Mouse (Mus musculus) gastrocnemius, postnatal 36 days (tissue): ENCODE measurements at regions not wholly inside any gene's neighbourhood (a gene's known extent, or its start where the extent isn't known, plus 50 kb on each side); places are given as distances from the start of the nearest gene placed in this dataset.

ENCODE experiments used
- DNase-seq, 2 experiments: peaks; one replicate each; pipeline ENCODE4 v3.0.0; 2022
- intact Hi-C: fragments of 180-260 bp; cut with DNase I; formaldehyde crosslinking; loops from one replicate; pipeline ENCODE4 v1.15.1; 2025

DNA sequence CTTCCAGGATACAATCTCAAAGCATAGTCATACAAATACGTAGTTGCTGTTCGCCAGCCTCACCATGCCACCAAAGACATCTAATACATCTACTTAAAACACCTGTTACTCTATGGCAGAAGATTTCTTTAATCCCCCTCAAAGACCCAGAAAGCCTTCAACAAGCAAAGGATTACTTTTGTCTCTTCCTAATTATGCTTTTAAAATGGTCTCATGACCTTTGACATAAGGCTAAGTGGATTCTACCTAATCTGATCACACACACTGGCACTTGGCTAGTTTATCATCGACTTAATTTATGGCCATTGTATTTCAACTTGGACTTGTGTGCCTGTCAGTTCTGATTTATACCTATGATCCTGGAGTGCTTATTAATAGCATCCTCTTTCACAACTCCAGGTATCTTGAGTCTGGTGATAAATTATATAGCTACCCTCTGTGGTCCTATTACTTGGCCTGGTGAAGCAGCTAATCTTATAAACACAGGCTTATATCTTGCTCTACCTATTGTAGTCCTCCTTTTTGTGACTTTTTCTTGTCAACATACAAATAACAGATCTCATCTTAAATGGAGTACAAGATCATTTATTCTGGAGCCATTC lies 568.6 kb upstream of the B3galt2 start:
- no peak for DNase-seq
- intact Hi-C loops, result no loop called here

DNA sequence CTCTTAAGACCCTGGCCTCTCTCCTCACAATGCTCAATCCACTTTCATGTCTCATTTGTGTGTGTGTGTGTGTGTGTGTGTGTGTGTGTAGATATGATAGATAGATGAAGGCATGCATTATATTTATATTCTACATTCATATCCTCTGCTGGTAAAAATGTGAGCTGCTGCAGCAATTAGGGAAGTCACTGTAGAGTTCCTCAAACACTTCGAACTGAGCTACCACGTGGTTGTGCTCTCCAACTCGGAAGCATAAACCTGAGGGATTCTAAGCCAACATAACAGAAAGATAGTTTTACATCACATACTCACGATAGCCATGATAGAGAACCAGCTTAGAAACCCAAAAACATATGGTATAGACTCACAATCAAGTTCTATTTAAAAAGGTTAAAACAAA lies 565.5 kb upstream of the B3galt2 start:
- intact Hi-C loops, result no loop called here
- no peak for DNase-seq

DNA sequence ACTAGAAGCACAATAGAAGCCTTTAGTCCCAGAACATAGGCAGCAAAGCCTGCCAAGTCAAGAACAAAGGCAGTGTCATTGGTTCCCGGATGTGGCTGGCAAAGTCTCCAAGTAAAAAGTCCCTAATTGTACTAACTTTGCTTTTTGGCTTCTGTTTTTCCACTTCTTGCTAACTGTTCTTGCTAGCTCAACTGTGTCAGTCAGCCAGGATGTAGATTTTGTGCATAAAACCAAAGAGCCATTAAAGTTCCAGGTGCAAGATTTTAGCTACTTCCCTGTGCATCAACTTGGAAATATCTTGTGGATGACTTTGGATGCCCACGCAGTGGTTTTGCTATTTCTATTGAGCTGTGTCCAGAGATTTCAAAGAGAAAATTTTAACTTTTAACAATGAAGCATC lies 560.0 kb upstream of the B3galt2 start:
- intact Hi-C loops, result no loop called here
- DNase-seq, result no peak

DNA sequence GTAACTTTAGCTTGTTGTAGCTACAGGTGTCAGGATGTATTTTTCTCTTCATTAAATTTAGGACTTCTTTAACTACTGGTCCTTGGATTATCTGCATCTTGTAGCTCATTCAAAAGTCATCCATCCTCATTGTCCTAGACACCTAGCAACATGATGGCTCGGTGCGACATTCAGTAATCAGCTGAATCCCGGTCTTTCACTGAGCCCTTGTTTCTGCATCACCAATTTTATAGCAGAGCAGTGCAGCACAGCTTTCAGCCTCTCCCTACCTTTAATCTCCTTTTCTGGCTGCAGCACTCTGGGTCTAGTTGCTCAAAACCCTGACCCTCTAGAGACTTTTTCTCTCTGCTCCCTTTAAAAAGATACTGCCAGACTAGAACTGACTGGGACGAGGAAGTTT lies 543.6 kb upstream of the B3galt2 start:
- intact Hi-C loops, result no loop called here

DNA sequence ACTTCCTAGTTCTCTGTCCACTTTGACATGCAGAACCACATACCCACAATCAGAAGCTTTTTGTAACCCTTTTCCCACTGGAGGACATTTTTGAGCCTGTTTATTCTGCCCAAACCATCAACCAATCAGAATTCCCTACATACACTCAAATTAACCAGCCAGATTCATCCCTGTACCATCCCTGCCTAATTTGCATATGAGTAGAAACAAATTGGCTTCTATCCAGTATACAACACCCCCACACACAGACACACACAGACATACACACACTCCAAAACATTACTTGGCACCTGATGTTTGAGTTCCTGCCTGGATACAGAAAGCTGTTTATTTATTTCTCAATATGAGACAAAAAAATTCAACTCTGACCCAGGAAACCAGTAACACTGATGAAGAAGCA lies 542.2 kb upstream of the B3galt2 start:
- intact Hi-C loops, result no loop called here

More for the DNA sequence above, 543.6 kb upstream of the B3galt2 start:
- DNase-seq, result no peak

DNA sequence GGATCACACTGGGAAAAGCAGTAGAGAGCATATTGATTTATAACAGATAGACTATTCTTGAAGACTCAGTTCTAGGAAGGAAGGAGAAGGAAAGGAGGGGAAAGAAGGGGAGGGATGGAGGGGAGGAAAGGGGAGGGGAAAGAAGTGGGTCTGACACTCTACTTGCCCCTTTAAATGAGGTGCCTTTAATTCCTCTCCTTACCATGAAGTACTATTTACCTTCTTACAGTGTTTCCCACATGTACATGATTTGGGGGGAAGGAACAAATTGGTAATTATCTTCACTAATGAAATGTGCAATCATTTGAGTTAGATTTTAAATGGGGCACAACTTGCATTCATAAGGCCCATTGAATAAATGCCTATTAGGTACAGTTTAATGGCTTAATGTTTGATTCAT lies 518.3 kb upstream of the B3galt2 start:
- intact Hi-C loops, result no loop called here
- DNase-seq, result no peak

More for the DNA sequence above, 542.2 kb upstream of the B3galt2 start:
- DNase-seq, result no peak

DNA sequence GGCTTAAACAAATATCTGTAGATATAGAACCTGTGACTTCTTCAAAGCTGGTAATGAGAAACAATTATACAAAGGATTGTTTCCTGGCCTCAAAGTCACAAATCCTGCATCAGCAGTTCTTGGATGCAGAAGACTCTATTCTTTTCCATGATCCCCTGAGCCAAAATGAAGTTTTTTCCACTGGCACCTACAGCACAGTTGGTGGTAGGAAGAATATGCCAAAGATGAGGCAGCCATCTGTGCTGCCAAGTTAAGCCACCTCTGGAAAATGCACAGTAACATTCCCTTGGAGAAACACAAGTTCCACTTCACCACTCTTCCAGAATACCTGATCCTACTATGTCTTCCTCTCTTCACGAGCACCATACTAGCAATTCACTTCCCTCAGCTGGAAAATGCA lies 510.2 kb upstream of the B3galt2 start:
- intact Hi-C loops, result no loop called here
- no peak for DNase-seq

DNA sequence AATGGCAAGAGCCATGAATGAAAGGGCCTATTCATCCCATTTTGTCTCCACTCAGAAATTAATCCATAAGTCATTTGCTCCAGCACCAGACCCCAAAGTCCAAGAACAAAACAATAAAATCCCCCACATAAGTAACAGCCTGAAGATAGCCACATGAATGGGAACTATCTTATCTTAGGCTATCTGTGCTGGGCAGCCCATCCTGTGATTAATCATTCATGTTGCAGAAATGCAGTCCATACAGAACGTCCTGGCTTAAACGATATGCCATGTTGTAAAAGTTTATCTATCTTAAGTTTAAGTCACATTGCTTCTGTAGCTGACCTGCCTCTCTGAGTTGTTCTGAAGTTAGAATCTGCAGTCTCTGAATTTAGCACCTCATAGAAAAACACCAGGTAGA lies 507.7 kb upstream of the B3galt2 start:
- no peak for DNase-seq
- intact Hi-C loops, result no loop called here

DNA sequence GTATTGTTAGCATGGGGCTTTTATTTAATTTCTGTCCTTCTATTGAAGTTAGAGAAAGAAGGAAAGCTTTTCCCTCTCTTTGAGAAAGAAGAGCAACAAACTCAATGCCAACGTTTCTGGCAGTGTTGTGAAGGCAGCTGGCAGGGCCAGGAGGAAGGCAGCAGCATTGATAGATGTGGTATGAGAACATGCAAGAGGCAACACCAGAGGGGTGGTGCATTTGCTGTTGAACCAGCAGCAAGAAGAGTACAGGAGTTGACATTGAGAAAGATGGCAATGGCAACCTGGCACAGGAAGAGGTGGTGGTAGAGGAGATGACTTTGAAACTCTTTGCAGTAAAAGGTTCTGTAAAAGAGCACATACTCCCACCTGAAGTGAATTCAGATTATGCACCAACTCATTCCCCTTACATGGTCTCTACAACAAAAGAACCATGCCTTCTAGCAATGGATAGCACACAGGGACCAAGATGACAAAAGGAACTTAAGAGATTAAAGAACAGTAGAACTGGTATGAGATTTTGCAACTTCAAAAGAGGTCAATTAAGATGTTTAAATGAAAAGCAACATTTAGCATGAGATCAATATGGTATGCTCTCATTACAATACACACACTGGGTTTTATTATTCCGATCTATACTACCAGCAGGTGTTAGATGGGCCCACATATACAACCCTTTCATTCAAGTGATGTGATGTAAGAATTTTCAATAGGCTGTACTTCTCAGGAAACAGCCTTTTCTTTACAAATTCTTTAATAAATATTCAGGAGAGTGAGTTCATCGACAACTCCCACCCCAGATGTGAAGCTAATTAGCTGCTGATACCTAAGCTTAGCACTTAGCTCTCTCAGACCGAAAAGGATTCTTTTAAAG lies 495.1 kb upstream of the B3galt2 start:
- no peak for DNase-seq
- intact Hi-C loops, result no loop called here

DNA sequence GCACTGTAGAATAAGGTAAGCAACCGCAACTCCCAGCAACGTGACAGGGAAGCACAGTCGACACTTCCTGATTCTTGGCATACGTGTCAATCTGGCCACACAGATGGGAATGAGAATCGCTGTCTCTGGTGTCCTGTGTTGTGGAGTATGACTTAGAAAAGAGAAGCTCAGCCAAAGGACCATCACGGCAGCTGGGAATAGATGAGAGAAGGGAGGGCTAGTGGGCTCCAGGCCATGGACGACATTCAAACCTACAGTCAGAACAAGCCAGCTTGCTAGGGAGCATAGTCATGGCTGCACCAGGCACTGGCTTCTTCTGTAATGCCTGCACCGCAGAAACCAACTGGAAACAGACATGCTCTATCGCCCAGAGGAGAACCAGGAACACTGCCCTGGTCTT lies 469.2 kb upstream of the B3galt2 start:
- DNase-seq, result no peak
- intact Hi-C loops, result no loop called here

DNA sequence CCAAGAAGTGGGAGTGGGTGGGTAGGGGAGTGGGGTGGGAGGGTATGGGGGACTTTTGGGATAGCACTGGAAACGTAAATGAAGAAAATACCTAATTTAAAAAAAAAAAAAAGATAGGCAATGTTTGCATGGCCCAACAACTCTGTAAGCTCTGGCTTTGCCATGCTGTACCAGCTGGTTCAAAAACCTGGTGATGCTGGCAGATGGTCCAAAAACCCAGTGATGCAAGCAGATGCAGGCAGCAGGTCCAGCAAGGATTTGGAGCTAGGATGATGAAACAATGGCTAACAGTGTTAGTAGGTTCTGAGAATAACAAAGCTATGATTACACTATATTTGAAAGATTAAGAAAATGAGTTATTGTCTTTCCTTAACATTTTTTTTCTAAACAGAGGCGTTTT lies 466.6 kb upstream of the B3galt2 start:
- DNase-seq, result no peak
- intact Hi-C loops, result no loop called here

DNA sequence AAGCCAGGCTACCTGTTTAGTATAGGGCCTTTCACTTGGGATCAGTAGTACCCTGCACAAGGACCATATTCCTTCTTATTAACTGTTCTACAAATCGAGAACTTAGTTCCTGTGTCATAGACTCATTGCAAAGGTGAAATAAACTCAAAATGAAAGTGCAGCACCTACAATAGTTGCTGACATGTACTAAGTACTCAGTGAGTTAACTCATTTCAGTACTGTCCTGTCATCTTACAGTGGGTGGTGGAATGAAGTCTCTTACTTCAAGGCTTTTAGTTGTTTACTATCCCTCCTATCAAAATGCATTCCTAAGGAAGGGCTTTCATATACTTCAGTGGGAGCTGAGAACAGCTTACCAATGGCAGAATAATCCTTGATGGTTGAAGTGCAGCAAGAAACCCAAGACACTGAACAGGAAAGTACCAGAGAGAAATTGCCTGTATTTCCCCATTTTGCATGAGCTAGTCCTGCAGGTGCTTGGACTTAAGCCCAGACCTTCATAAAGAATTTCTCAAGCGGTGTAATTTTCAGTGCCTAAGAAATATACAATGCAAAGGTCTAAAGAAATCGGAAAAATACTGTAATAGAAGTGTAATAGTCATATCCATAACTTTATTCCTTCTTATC lies 448.2 kb upstream of the B3galt2 start:
- DNase-seq, result no peak
- intact Hi-C loops, result no loop called here

DNA sequence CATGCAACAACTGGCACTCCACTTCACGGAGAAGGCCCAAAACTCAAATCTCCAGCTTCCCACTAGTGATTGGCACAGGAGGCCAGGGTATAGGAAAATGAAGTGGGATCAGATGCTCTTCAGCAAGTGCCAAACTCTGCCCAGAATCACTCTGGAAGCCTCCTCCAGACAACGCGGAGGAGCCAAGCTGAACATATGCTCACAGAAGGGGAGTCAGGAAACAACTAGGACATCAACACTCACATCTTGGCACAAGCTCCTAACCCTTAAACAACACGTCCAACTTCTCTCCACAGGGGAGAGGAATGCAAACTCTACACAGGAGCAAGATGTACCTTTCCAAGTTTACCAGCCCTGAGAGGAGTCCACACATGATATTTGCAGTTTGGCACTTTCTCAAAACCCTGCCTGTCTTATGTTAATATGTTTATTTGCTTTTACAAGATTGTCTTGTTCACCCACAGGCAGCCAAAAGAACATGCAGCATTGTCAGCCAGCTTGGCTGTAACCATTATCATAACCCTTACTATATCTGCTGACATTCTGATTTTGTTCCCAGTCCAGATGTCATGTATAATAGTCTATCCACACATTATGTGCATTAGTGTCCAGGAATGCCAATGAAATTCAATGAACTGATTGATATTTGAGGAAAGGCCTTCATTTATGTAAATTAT lies 440.1 kb upstream of the B3galt2 start:
- DNase-seq, result no peak
- intact Hi-C loops, result no loop called here

DNA sequence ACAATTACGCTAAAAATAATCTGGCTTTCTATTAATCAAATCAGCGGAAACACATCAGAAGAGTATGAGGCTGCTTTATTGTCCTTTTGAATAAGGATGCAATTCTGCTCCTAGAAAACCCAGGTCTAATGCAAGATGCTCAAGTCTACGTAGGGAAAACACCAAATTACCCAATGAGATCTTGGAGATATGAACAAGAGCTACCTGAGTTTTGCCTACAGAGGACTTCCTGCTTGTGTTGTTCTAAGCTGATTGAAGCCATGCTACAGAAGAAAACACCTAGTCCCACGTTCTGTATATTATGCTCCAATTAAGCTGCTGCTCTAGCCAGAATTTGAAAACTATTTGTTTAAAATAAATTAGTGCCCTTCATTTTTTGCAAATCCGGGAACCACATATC lies 439.5 kb upstream of the B3galt2 start:
- no peak for DNase-seq
- intact Hi-C loops, result no loop called here

DNA sequence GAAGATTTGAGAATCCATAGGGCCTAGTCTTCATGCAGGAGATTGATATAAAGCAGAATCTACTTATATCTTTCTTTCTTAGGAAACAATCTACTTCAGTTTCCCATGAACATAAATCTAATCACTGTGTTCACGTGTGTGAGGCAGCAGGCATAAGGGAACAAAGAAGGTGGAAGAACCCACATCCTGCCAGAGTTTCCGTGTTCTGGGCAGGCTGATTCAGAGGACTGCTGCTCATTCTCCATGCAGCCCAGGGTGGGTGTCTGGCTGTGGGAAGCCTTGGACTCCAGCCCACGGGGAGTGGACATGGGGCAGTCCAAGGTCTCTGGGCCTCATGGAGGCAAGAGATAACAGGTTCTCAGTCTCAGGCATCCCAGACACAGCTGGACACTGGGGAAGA lies 438.3 kb upstream of the B3galt2 start:
- DNase-seq, result no peak
- intact Hi-C loops, result no loop called here

DNA sequence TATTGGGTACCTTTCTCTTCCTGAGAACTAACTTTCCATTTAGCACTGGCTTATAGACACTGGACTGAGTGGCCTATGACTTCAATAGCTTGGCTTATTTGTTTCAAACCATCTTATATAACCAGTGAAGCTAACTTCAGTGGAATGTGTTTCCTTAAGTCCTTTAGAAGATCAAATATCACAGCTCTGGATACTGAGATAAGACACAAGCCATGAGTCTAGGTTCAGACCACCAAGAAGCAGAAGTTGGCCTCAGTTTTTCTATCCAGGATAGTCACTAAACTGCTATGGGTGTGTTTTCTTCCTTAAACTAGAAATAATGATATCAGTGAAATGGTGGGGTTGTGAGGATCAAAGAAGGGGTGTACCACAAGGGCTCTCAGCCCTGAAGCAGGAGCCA lies 436.4 kb upstream of the B3galt2 start:
- DNase-seq, result no peak
- intact Hi-C loops, result no loop called here

DNA sequence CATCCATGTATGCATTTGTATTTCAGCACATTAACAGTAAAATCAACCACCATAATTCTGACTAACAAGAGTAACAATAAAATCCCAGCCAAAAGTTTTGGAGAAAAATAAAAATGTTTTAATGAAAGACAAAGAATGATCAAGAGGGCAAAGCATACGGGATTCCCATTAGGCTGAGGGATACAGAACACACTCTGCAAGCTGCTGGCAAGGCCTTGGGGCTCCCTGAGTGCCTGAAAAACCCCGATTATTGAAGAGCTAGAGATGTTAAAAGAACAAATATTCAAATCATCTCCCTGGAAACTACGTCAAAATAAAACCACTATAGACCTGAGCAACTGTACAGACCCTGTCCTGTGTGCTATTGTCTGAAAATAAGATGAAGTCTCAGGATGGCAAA lies 433.5 kb upstream of the B3galt2 start:
- intact Hi-C loops, result no loop called here
- DNase-seq, result no peak

DNA sequence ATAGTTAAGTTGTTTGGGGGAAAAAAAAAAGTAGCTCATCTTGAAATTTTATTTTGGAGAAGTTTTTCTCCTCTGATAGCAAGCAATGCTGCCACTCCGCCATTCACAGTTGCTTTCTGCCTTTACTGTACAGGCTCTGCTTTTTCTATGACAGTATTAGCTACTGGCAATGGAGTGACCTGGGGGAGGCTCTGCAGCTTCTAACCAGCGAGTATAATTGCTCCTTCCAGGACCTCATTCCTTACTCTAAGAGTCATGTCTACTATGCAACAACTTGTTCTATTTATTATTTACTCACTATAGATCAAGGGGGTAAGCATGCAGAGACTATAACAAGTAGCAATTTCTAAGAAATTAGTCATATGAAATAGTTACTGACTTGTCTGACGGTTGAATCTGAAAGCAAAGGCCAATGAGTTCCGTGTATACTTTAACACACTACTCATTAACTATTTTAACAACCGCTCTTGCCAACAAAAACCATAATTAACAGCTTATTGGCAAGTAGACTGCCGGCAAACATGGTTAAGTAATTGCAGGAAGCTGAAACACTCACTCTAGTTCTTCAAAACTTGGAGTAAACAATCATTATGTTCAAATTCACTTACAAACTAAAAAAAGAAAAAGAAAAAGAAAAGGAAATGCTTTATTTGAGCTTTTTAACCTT lies 432.9 kb upstream of the B3galt2 start:
- no peak for DNase-seq
- intact Hi-C loops, result no loop called here

DNA sequence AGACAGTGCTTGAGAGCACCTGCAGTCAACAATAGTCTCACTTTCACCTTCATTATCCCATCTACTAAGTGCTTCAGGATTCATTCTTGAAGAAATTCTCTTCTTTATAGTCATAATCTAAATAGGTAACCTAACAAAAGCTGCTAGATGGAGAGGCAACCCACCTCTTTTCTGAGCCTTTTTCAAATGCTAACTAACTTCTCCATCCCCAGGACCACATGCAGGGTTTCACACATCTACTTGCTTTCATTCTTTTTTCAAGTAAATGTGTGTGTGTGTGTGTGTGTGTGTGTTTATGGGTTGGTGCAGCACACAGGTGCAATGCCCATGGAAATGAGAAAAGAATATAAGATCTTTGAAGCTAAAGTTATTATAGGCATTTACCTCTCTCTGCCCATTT lies 423.1 kb upstream of the B3galt2 start:
- intact Hi-C loops, result no loop called here
- DNase-seq, result no peak

DNA sequence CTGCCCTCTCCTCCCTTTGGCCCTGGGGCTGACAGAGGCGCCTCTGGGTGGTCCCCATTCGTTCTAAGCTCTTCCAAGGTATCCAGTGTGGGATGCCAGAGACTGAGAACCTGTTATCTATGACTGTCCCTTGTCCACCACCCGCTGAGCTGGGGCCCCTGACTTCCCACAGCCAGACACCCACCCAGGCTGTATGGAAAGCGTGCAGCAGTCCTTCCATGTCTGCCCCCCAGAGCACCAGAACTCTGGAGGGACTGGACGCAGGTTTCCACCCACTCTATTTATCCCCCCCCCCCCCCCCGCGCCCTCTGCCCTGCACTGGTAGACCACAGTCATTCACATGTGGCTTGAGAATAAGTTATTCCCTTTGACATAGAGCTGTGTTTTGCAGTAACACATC lies 408.5 kb upstream of the B3galt2 start:
- no peak for DNase-seq
- intact Hi-C loops, result no loop called here
